Mouse (Mus musculus) Muller cell, postnatal 12 days (primary cell): Measurements from ENCODE around the gene Mei1.

Experiments used
- DNase-seq: peaks from one replicate; pipeline ENCODE4 v3.0.0-alpha.2; 2015; ENCODE audit errors: inconsistent ontology term

Mei1 gene

GRCm38 (mm10) chr15:82151176-82151575 lies 81.4 kb downstream of the Mei1 start:
- no peak for DNase-seq

- no peak for DNase-seq
Observed at GRCm38 (mm10) chr15:82152022-82152421, 82.2 kb downstream of the Mei1 start.

- DNase-seq, result no peak
Observed at GRCm38 (mm10) chr15:82152435-82152834, 82.6 kb downstream of the Mei1 start.

GRCm38 (mm10) chr15:82156298-82156697 lies 86.5 kb downstream of the Mei1 start:
- DNase-seq, result no peak

GRCm38 (mm10) chr15:82156902-82157301 lies 87.1 kb downstream of the Mei1 start:
- DNase-seq, result no peak

- no peak for DNase-seq
Observed at GRCm38 (mm10) chr15:82158243-82159035, 88.6 kb downstream of the Mei1 start.

- no peak for DNase-seq
Observed at GRCm38 (mm10) chr15:82159471-82159870, 89.7 kb downstream of the Mei1 start.

GRCm38 (mm10) chr15:82160731-82161640 lies 91.2 kb downstream of the Mei1 start:
- DNase-seq, result no peak

- DNase-seq, result no peak
Observed at GRCm38 (mm10) chr15:82161965-82162600, 92.3 kb downstream of the Mei1 start.

GRCm38 (mm10) chr15:82163356-82164060 lies 93.7 kb downstream of the Mei1 start:
- no peak for DNase-seq

- no peak for DNase-seq
Observed at GRCm38 (mm10) chr15:82164061-82164399, 94.2 kb downstream of the Mei1 start.

GRCm38 (mm10) chr15:82164496-82164895 lies 94.7 kb downstream of the Mei1 start:
- DNase-seq, result no peak

GRCm38 (mm10) chr15:82165332-82166239 lies 95.8 kb downstream of the Mei1 start:
- DNase-seq, result peak; percentile 60

- DNase-seq, result no peak
Observed at GRCm38 (mm10) chr15:82166240-82167100, 96.7 kb downstream of the Mei1 start.

- peak; percentile 71 for DNase-seq
Observed at GRCm38 (mm10) chr15:82167201-82168168, 97.7 kb downstream of the Mei1 start.

GRCm38 (mm10) chr15:82169671-82170070 lies 99.9 kb downstream of the Mei1 start:
- DNase-seq, result no peak

- DNase-seq, result no peak
Observed at GRCm38 (mm10) chr15:82170437-82171377, 100.9 kb downstream of the Mei1 start.
